Mouse (Mus musculus): Measurements from ENCODE around the gene Slc7a15.

DNA sequence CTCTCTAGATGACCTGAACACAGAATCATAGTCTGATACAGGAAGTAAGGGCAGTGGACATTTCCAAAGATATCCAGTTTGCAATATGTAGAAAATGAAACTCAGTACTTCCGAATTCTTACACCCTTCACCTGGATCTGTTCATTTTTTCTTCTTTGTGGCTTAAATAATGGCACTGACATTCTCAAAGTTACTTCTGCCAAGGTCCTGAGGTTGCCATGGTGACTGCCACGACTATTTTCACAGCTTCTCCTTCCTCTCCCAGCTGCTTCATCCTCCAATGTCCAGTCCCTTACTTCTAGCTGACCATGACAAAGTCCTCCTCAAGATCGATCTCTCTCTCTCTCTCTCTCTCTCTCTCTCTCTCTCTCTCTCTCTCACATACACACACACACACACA is 105.5 kb downstream of the Slc7a15 start:
- TF ChIP-seq POLR2A (IDR thresholded peaks at IDR 0.05; ENCODE audit: low read depth, low read length) (no peak), CTCF (IDR thresholded peaks at IDR 0.05; ENCODE audit: extremely low read depth, insufficient read length, insufficient replicate concordance, low read depth, low read length) (no peak)
